Mouse (Mus musculus): ENCODE results near the gene Klhl3. TPM values are rescaled to one million over a fixed set of nuclear protein-coding genes. Genes with fewer than 3 reads are reported as not detected.

Gene Klhl3
- polyA plus RNA-seq, 1 experiment from 2014 or later, result 2.5 TPM

DNA sequence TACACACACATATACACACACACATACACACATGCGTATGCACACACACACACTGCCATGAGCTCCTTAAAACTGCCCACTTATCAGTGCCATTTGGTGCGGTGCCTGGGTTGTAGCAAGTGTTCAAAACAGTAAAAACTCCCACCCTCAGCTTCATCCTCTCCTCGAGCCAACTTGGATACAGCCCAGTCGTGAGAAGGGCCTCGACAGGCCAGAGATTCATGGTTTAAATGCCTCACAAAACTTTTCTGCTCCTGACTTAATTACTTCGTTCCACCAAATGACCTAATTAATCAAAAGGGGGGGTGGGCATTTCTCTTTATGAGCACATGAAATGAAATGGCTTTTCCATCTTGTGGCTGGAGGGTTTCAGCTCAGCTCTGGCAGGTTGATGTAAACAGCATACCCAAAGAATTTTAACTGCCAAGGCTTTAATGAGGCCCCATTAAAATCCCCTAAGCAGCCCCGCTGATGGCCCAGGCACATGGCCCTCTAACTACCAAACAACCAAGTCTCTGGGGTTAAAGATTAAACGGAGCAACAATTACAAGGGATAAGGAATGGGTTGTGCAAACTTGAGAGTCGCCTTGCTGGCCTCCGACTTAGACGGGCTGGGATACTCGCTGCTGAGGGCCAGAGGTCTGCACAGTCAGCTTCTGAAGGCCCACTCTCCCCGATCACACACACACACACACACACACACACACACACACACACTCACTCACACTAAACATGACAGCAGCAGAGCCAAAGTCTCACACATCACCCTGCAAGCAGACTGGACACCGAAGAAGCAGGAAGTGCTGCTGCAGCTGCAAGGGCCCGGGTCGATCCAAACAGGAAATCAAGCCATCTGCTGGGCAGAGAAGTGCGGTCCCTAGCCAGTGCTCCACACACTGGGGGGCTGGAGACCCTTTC lies 55.2 kb downstream of the Klhl3 start:
- Histone ChIP-seq H3K27ac (no peak overlapping the region), H3K9ac (no peak overlapping the region), H3K27me3 (no peaks in the 10 kb centered on the region), H3K9me3 (peaks cover 3% of the 10 kb centered on the region; the same call in 1 of the 2 replicates), H3K4me3 (no peak overlapping the region), H3K4me2 (no peak overlapping the region), H3K4me1 (peaks cover 8% of the 10 kb centered on the region; the same call in 1 of the 2 replicates), H3K36me3 (peaks cover 17% of the 10 kb centered on the region)
- 37% methylated on average over 17 of the region's 17 CpGs for WGBS
- no peak for ATAC-seq (ENCODE audit: insufficient number of reproducible peaks, insufficient read depth, low FRiP score, low TSS enrichment, low read depth)

DNA sequence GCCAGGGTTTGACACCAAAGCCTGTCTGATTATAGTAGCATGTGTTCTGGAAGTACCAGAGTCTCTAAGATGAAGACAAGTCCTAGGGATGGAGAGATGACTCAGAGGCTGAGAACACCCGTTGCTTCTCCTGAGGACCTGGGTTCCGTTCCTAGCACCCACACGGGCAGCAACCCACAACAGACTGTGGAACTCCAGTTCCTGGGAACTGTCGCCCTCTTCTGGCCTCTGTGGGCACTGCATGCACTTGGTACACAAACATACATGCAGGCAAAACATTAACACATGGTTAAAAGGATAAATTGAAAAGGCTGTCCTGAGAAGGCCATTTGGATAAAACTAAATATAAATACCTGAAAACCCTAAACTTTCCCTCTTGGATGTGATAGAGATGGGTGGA lies 56.8 kb downstream of the Klhl3 start:
- peaks cover 8% of the 10 kb centered on the region; the same call in 1 of the 2 replicates for H3K4me1 ChIP-seq
- 85% methylated on average over 4 of the region's 4 CpGs for WGBS

GRCm38 (mm10) chr13:58053628-58054027 lies 59.8 kb downstream of the Klhl3 start:
- H3K9me3 ChIP-seq, result peaks cover 3% of the 10 kb centered on the region; the same call in 1 of the 2 replicates
- no peak overlapping the region for H3K4me3 ChIP-seq
- WGBS, result 80% methylated on average over 4 of the region's 4 CpGs
- H3K27ac ChIP-seq, result no peak overlapping the region
- no peak for ATAC-seq (ENCODE audit: insufficient number of reproducible peaks, insufficient read depth, low FRiP score, low TSS enrichment, low read depth)
- H3K9ac ChIP-seq, result no peak overlapping the region
- H3K27me3 ChIP-seq, result no peaks in the 10 kb centered on the region
- H3K36me3 ChIP-seq, result no peaks in the 10 kb centered on the region
- peaks cover 6% of the 10 kb centered on the region; the same call in 1 of the 2 replicates for H3K4me1 ChIP-seq
- H3K4me2 ChIP-seq, result no peak overlapping the region

More for the DNA sequence above, 56.8 kb downstream of the Klhl3 start:
- no peak for ATAC-seq (ENCODE audit: insufficient number of reproducible peaks, insufficient read depth, low FRiP score, low TSS enrichment, low read depth)
- no peak overlapping the region for H3K4me3 ChIP-seq
- no peak overlapping the region for H3K27ac ChIP-seq
- no peak overlapping the region for H3K4me2 ChIP-seq
- peaks cover 3% of the 10 kb centered on the region for H3K36me3 ChIP-seq
- H3K9ac ChIP-seq, result no peak overlapping the region
- no peaks in the 10 kb centered on the region for H3K27me3 ChIP-seq
- peaks cover 3% of the 10 kb centered on the region; the same call in 1 of the 2 replicates for H3K9me3 ChIP-seq

GRCm38 (mm10) chr13:58051654-58052053 lies 61.7 kb downstream of the Klhl3 start:
- Histone ChIP-seq H3K4me2 (no peak overlapping the region), H3K4me3 (no peak overlapping the region), H3K9ac (no peak overlapping the region), H3K4me1 (no peaks in the 10 kb centered on the region), H3K27me3 (no peaks in the 10 kb centered on the region), H3K36me3 (no peaks in the 10 kb centered on the region), H3K9me3 (peaks cover 2% of the 10 kb centered on the region; the same call in 1 of the 2 replicates), H3K27ac (no peak overlapping the region)
- WGBS, result 81% methylated on average over 10 of the region's 10 CpGs
- no peak for ATAC-seq (ENCODE audit: insufficient number of reproducible peaks, insufficient read depth, low FRiP score, low TSS enrichment, low read depth)

DNA sequence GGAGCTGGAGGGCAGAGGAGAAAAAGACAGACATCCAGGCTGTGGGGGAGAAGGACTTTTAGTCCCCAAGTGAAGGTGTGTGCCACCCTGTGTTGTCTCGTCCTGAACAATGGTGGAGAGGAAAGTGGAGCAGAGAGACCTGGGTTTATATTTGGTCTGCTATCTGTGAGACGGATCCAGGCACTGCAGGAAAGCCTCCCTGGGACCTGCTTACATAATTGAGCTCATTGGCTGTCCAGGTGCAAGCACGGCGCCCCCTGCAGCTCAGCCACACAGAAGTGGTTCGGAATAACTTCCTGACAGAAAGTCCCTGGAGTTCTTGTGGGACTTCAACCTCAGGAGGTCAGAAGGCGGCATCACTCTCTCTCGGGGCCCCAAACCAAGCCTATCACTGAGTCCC lies 62.1 kb downstream of the Klhl3 start:
- H3K4me1 ChIP-seq, result no peaks in the 10 kb centered on the region
- WGBS, result 47% methylated on average over 7 of the region's 7 CpGs
- no peak overlapping the region for H3K4me3 ChIP-seq
- no peaks in the 10 kb centered on the region for H3K27me3 ChIP-seq
- H3K9me3 ChIP-seq, result no peaks in the 10 kb centered on the region
- ATAC-seq (ENCODE audit: insufficient number of reproducible peaks, insufficient read depth, low FRiP score, low TSS enrichment, low read depth), result no peak
- H3K27ac ChIP-seq, result no peak overlapping the region
- no peak overlapping the region for H3K9ac ChIP-seq
- no peak overlapping the region for H3K4me2 ChIP-seq
- H3K36me3 ChIP-seq, result no peaks in the 10 kb centered on the region

DNA sequence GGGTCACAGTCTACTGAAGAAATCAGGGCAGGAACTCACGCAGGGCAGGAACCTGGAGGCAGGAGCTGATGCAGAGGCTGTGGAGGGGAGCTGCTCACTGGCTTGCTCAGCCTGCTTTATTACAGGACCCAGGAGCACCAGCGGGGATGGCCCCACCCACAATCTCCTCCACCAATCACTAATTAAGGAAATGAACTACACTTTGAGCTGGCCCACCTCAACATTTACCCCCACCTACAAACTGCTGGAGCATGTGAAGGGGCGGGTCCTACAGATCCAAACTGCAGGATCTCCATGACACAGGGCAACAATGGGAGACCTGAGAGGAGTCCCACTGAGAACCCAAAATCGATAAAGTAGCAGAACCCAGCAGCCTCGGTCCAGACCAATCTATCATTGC lies 64.3 kb downstream of the Klhl3 start:
- Histone ChIP-seq H3K27me3 (no peaks in the 10 kb centered on the region), H3K9me3 (no peaks in the 10 kb centered on the region), H3K4me3 (no peak overlapping the region), H3K4me1 (no peaks in the 10 kb centered on the region), H3K9ac (no peak overlapping the region), H3K4me2 (no peak overlapping the region), H3K36me3 (no peaks in the 10 kb centered on the region), H3K27ac (no peak overlapping the region)
- ATAC-seq (ENCODE audit: insufficient number of reproducible peaks, insufficient read depth, low FRiP score, low TSS enrichment, low read depth), result no peak
- WGBS, result 69% methylated on average over 5 of the region's 5 CpGs

GRCm38 (mm10) chr13:58048076-58048475 lies 65.3 kb downstream of the Klhl3 start:
- 80% methylated on average over 3 of the region's 3 CpGs for WGBS
- H3K4me1 ChIP-seq, result no peaks in the 10 kb centered on the region
- H3K4me3 ChIP-seq, result no peak overlapping the region
- H3K27me3 ChIP-seq, result no peaks in the 10 kb centered on the region
- no peak overlapping the region for H3K4me2 ChIP-seq
- no peak overlapping the region for H3K27ac ChIP-seq
- H3K36me3 ChIP-seq, result no peaks in the 10 kb centered on the region
- ATAC-seq (ENCODE audit: insufficient number of reproducible peaks, insufficient read depth, low FRiP score, low TSS enrichment, low read depth), result no peak
- no peak overlapping the region for H3K9ac ChIP-seq
- no peaks in the 10 kb centered on the region for H3K9me3 ChIP-seq

GRCm38 (mm10) chr13:58046178-58046577 lies 67.2 kb downstream of the Klhl3 start:
- no peak overlapping the region for H3K27ac ChIP-seq
- H3K27me3 ChIP-seq, result no peaks in the 10 kb centered on the region
- H3K4me1 ChIP-seq, result no peaks in the 10 kb centered on the region
- no peaks in the 10 kb centered on the region for H3K9me3 ChIP-seq
- ATAC-seq (ENCODE audit: insufficient number of reproducible peaks, insufficient read depth, low FRiP score, low TSS enrichment, low read depth), result no peak
- no peaks in the 10 kb centered on the region for H3K36me3 ChIP-seq
- H3K4me3 ChIP-seq, result no peak overlapping the region
- H3K9ac ChIP-seq, result no peak overlapping the region
- 91% methylated on average over 7 of the region's 7 CpGs for WGBS
- no peak overlapping the region for H3K4me2 ChIP-seq

DNA sequence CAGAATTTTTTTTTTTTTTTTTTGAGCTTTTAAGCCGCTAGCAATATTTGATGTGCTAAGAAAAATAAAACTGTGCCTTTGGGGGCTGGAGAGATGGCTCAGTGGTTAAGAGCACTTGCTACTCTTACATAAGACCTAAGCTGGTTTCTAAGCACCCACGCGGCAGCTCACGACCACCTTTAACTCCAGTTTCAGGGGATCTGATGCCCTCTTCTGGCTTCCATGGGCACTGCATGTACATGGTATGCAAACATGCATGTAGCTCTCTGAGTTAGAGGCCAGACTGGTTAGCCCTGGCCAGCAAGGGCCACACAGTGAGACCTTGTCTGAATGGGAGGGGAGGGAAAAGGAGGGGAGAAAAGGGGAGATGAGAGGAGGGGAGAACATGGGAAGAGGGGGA lies 68.1 kb downstream of the Klhl3 start:
- H3K9ac ChIP-seq, result no peak overlapping the region
- H3K9me3 ChIP-seq, result no peaks in the 10 kb centered on the region
- 0 out of 2 replicates have a peak, but pooled peaks cover 3% of the 10 kb centered on the region for H3K36me3 ChIP-seq
- H3K27ac ChIP-seq, result no peak overlapping the region
- no peak for ATAC-seq (ENCODE audit: insufficient number of reproducible peaks, insufficient read depth, low FRiP score, low TSS enrichment, low read depth)
- no peak overlapping the region for H3K4me2 ChIP-seq
- no peaks in the 10 kb centered on the region for H3K27me3 ChIP-seq
- H3K4me3 ChIP-seq, result no peak overlapping the region
- WGBS, result 57% methylated on average over 4 of the region's 4 CpGs
- H3K4me1 ChIP-seq, result no peaks in the 10 kb centered on the region

GRCm38 (mm10) chr13:58043278-58043677 lies 70.1 kb downstream of the Klhl3 start:
- no peak overlapping the region for H3K9ac ChIP-seq
- no peak overlapping the region for H3K27ac ChIP-seq
- H3K36me3 ChIP-seq, result 0 out of 2 replicates have a peak, but pooled peaks cover 3% of the 10 kb centered on the region
- no peak overlapping the region for H3K4me2 ChIP-seq
- H3K4me3 ChIP-seq, result no peak overlapping the region
- H3K4me1 ChIP-seq, result no peaks in the 10 kb centered on the region
- H3K27me3 ChIP-seq, result no peaks in the 10 kb centered on the region
- no peaks in the 10 kb centered on the region for H3K9me3 ChIP-seq
- ATAC-seq (ENCODE audit: insufficient number of reproducible peaks, insufficient read depth, low FRiP score, low TSS enrichment, low read depth), result no peak
- WGBS, result 92% methylated on average over 8 of the region's 8 CpGs

- Histone ChIP-seq H3K27me3 (no peaks in the 10 kb centered on the region), H3K4me1 (peaks cover 14% of the 10 kb centered on the region), H3K27ac (no peak overlapping the region), H3K36me3 (0 out of 2 replicates have a peak, but pooled peaks cover 3% of the 10 kb centered on the region), H3K4me2 (no peak overlapping the region), H3K9me3 (no peaks in the 10 kb centered on the region), H3K4me3 (no peak overlapping the region), H3K9ac (no peak overlapping the region)
- no peak for ATAC-seq (ENCODE audit: insufficient number of reproducible peaks, insufficient read depth, low FRiP score, low TSS enrichment, low read depth)
- WGBS, result 72% methylated on average over 10 of the region's 10 CpGs
Measured at GRCm38 (mm10) chr13:58040112-58040511, 73.3 kb downstream of the Klhl3 start.

GRCm38 (mm10) chr13:58037506-58037905 lies 75.9 kb downstream of the Klhl3 start:
- Histone ChIP-seq H3K4me1 (peaks cover 14% of the 10 kb centered on the region), H3K36me3 (0 out of 2 replicates have a peak, but pooled peaks cover 3% of the 10 kb centered on the region), H3K4me3 (no peak overlapping the region), H3K9ac (no peak overlapping the region), H3K9me3 (no peaks in the 10 kb centered on the region), H3K27me3 (no peaks in the 10 kb centered on the region), H3K27ac (no peak overlapping the region), H3K4me2 (no peak overlapping the region)
- ATAC-seq (ENCODE audit: insufficient number of reproducible peaks, insufficient read depth, low FRiP score, low TSS enrichment, low read depth), result no peak
- WGBS, result 52% methylated on average over 8 of the region's 8 CpGs

Measured in embryonic facial prominence, embryonic 13.5 days (tissue).